Mouse (Mus musculus): ENCODE results near the gene Iqgap2. TPM values are rescaled to one million over a fixed set of nuclear protein-coding genes. Genes with fewer than 3 reads are reported as not detected.

Iqgap2 gene
- polyA plus RNA-seq, 1 experiment from 2014 or later, result 70.8 TPM

- Histone ChIP-seq H3K4me3 (ENCODE audit: inconsistent target) (no peak overlapping the region), H3K27ac (no peak overlapping the region), H3K79me2 (ENCODE audit: inconsistent target) (no peaks in the 10 kb centered on the region), H3K36me3 (ENCODE audit: inconsistent target) (peaks cover 47% of the 10 kb centered on the region)
- 86% methylated on average over 5 of the region's 5 CpGs for WGBS (ENCODE audit: missing documents)
Observed at GRCm38 (mm10) chr13:95679078-95679477, 212.6 kb downstream of the Iqgap2 start.

GRCm38 (mm10) chr13:95672372-95672771 lies 219.3 kb downstream of the Iqgap2 start:
- no peak overlapping the region for H3K4me3 ChIP-seq (ENCODE audit: inconsistent target)
- no peaks in the 10 kb centered on the region for H3K79me2 ChIP-seq (ENCODE audit: inconsistent target)
- H3K27ac ChIP-seq, result no peak overlapping the region
- peaks cover 64% of the 10 kb centered on the region for H3K36me3 ChIP-seq (ENCODE audit: inconsistent target)
- 97% methylated on average over 7 of the region's 7 CpGs for WGBS (ENCODE audit: missing documents)

- no peaks in the 10 kb centered on the region for H3K79me2 ChIP-seq (ENCODE audit: inconsistent target)
- H3K36me3 ChIP-seq (ENCODE audit: inconsistent target), result peaks cover 71% of the 10 kb centered on the region
- H3K4me3 ChIP-seq (ENCODE audit: inconsistent target), result no peak overlapping the region
- WGBS (ENCODE audit: missing documents), result 100% methylated on average over 9 of the region's 9 CpGs
- no peak overlapping the region for H3K27ac ChIP-seq
Observed at GRCm38 (mm10) chr13:95671108-95671897, 220.4 kb downstream of the Iqgap2 start.

- WGBS (ENCODE audit: missing documents), result 98% methylated on average over 5 of the region's 5 CpGs
- no peak overlapping the region for H3K4me3 ChIP-seq (ENCODE audit: inconsistent target)
- H3K36me3 ChIP-seq (ENCODE audit: inconsistent target), result peaks cover 75% of the 10 kb centered on the region
- no peaks in the 10 kb centered on the region for H3K79me2 ChIP-seq (ENCODE audit: inconsistent target)
- no peak overlapping the region for H3K27ac ChIP-seq
Observed at GRCm38 (mm10) chr13:95670534-95670933, 221.2 kb downstream of the Iqgap2 start.

- Histone ChIP-seq H3K79me2 (ENCODE audit: inconsistent target) (no peaks in the 10 kb centered on the region), H3K36me3 (ENCODE audit: inconsistent target) (peaks cover 85% of the 10 kb centered on the region), H3K27ac (no peak overlapping the region), H3K4me3 (ENCODE audit: inconsistent target) (no peak overlapping the region)
- 94% methylated on average over 5 of the region's 7 CpGs for WGBS (ENCODE audit: missing documents)
Observed at GRCm38 (mm10) chr13:95667260-95667659, 224.5 kb downstream of the Iqgap2 start.

GRCm38 (mm10) chr13:95665644-95666356 lies 225.9 kb downstream of the Iqgap2 start:
- Histone ChIP-seq H3K79me2 (ENCODE audit: inconsistent target) (no peaks in the 10 kb centered on the region), H3K4me3 (ENCODE audit: inconsistent target) (no peak overlapping the region), H3K27ac (no peak overlapping the region), H3K36me3 (ENCODE audit: inconsistent target) (peaks cover 87% of the 10 kb centered on the region)
- 94% methylated on average over 13 of the region's 13 CpGs for WGBS (ENCODE audit: missing documents)

GRCm38 (mm10) chr13:95663834-95664233 lies 227.9 kb downstream of the Iqgap2 start:
- Histone ChIP-seq H3K4me3 (ENCODE audit: inconsistent target) (no peak overlapping the region), H3K79me2 (ENCODE audit: inconsistent target) (no peaks in the 10 kb centered on the region), H3K36me3 (ENCODE audit: inconsistent target) (peaks cover 87% of the 10 kb centered on the region), H3K27ac (no peak overlapping the region)
- 94% methylated on average over 4 of the region's 4 CpGs for WGBS (ENCODE audit: missing documents)

GRCm38 (mm10) chr13:95659432-95659831 lies 232.3 kb downstream of the Iqgap2 start:
- Histone ChIP-seq H3K27ac (no peak overlapping the region), H3K4me3 (ENCODE audit: inconsistent target) (no peak overlapping the region), H3K79me2 (ENCODE audit: inconsistent target) (no peaks in the 10 kb centered on the region), H3K36me3 (ENCODE audit: inconsistent target) (peaks cover 74% of the 10 kb centered on the region)
- 95% methylated on average over 7 of the region's 7 CpGs for WGBS (ENCODE audit: missing documents)

GRCm38 (mm10) chr13:95657171-95657570 lies 234.6 kb downstream of the Iqgap2 start:
- Histone ChIP-seq H3K36me3 (ENCODE audit: inconsistent target) (peaks cover 53% of the 10 kb centered on the region), H3K27ac (no peak overlapping the region), H3K4me3 (ENCODE audit: inconsistent target) (no peak overlapping the region), H3K79me2 (ENCODE audit: inconsistent target) (no peaks in the 10 kb centered on the region)
- 91% methylated on average over 9 of the region's 9 CpGs for WGBS (ENCODE audit: missing documents)

GRCm38 (mm10) chr13:95655284-95655683 lies 236.4 kb downstream of the Iqgap2 start:
- Histone ChIP-seq H3K36me3 (ENCODE audit: inconsistent target) (peaks cover 34% of the 10 kb centered on the region; the same call in 1 of the 2 replicates), H3K27ac (no peak overlapping the region), H3K79me2 (ENCODE audit: inconsistent target) (no peaks in the 10 kb centered on the region), H3K4me3 (ENCODE audit: inconsistent target) (no peak overlapping the region)
- 81% methylated on average over 9 of the region's 9 CpGs for WGBS (ENCODE audit: missing documents)

- Histone ChIP-seq H3K36me3 (ENCODE audit: inconsistent target) (peaks cover 24% of the 10 kb centered on the region; the same call in 1 of the 2 replicates), H3K4me3 (ENCODE audit: inconsistent target) (no peak overlapping the region), H3K27ac (no peak overlapping the region), H3K79me2 (ENCODE audit: inconsistent target) (no peaks in the 10 kb centered on the region)
- WGBS (ENCODE audit: missing documents), result 96% methylated on average over 4 of the region's 4 CpGs
Observed at GRCm38 (mm10) chr13:95653696-95654095, 238.0 kb downstream of the Iqgap2 start.

GRCm38 (mm10) chr13:95651870-95652668 lies 239.7 kb downstream of the Iqgap2 start:
- 75% methylated on average over 7 of the region's 7 CpGs for WGBS (ENCODE audit: missing documents)
- Histone ChIP-seq H3K27ac (no peak overlapping the region), H3K36me3 (ENCODE audit: inconsistent target) (peaks cover 19% of the 10 kb centered on the region), H3K4me3 (ENCODE audit: inconsistent target) (no peak overlapping the region), H3K79me2 (ENCODE audit: inconsistent target) (no peaks in the 10 kb centered on the region)

GRCm38 (mm10) chr13:95649941-95650340 lies 241.8 kb downstream of the Iqgap2 start:
- H3K36me3 ChIP-seq (ENCODE audit: inconsistent target), result peaks cover 37% of the 10 kb centered on the region
- no peaks in the 10 kb centered on the region for H3K79me2 ChIP-seq (ENCODE audit: inconsistent target)
- WGBS (ENCODE audit: missing documents), result 98% methylated on average over 3 of the region's 3 CpGs
- no peak overlapping the region for H3K4me3 ChIP-seq (ENCODE audit: inconsistent target)
- no peak overlapping the region for H3K27ac ChIP-seq

GRCm38 (mm10) chr13:95647248-95647647 lies 244.5 kb downstream of the Iqgap2 start:
- H3K4me3 ChIP-seq (ENCODE audit: inconsistent target), result no peak overlapping the region
- 84% methylated on average over 4 of the region's 4 CpGs for WGBS (ENCODE audit: missing documents)
- H3K36me3 ChIP-seq (ENCODE audit: inconsistent target), result peaks cover 59% of the 10 kb centered on the region
- H3K27ac ChIP-seq, result no peak overlapping the region
- no peaks in the 10 kb centered on the region for H3K79me2 ChIP-seq (ENCODE audit: inconsistent target)

Data from macrophage (primary cell).